Comparison of ENCODE assay signal across 17 mouse cellular contexts in the genomic region with DNA sequence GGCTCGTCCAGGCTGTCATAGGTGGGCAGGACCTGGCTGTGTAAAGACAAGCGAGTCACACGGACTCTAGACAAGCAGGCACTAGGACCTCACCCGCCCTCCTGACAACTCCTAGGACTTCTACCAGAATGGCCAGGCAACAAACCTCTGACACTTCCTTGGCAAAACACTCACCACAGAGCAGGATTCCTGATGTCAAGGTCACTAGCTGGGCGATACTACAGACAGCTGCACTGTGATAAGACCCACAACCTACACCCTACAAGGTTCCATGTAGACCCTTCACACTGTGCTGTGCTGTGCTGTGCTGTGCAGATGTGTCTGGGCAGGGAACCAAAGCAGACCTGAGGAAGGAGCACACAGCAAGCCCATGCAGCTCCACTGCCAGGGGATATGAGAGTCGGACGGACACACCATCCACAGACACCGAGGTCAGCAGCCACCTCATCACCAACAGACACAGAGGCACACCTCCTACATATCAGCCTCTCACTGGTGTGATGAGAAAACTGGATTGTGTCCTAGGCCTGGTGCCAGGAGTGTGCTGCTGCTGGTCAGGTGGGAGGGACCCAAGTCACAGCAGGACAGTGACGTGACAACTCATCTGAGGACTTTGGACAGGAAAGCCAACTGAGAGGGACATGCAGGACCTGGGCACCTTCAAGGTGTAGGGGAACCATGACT. TPM values are rescaled to one million over a fixed set of nuclear protein-coding genes. Genes with fewer than 3 reads are reported as not detected.
DNase-seq lines count a peak whose midpoint lies in the region; ATAC-seq and TF ChIP-seq lines count a peak whose summit lies in the region.
"Had no signal": no experiment of that assay in that cellular context is flagged by ENCODE, and none has a peak within 500 bp of the region (broad histone marks: within the 10 kb centered on the region; RNA-seq: fewer than 3 reads in every experiment).

No protein-coding gene starts in this region.

- TF ChIP-seq CTCF in small intestine, adult 2 months (IDR thresholded peaks at IDR 0.05; ENCODE audit: extremely low read depth, insufficient read length, insufficient replicate concordance, low read depth, low read length), result no peak

- no peaks in the 10 kb centered on the region for H3K4me1 ChIP-seq in embryonic facial prominence, embryonic 15.5 days
- peaks cover 27% of the 10 kb centered on the region for H3K4me1 ChIP-seq in embryonic facial prominence, embryonic 10.5 days
- peaks cover 58% of the 10 kb centered on the region for H3K4me1 ChIP-seq in liver, embryonic 12.5 days
- peaks cover 41% of the 10 kb centered on the region for H3K4me1 ChIP-seq in small intestine, adult 2 months (ENCODE audit: control insufficient read depth, insufficient read depth, insufficient read length, low read length)

- 0 out of 2 replicates have a peak, but pooled peaks have one; percentile 27 for ATAC-seq in embryonic facial prominence, embryonic 15.5 days (ENCODE audit: insufficient number of reproducible peaks, low FRiP score, low TSS enrichment, low read depth)
- no peak for ATAC-seq in liver, embryonic 12.5 days
- ATAC-seq: forebrain, embryonic 15.5 days; hindbrain, embryonic 16.5 days had no signal

- H3K9me3 ChIP-seq in embryonic facial prominence, embryonic 15.5 days (replicated peaks), result no peaks in the 10 kb centered on the region
- no peaks in the 10 kb centered on the region for H3K9me3 ChIP-seq in embryonic facial prominence, embryonic 10.5 days
- H3K9me3 ChIP-seq in liver, embryonic 12.5 days (replicated peaks), result no peaks in the 10 kb centered on the region
- H3K9me3 ChIP-seq: embryonic facial prominence, embryonic 13.5 days; forebrain, embryonic 15.5 days; G1E had no signal

- H3K4me3 ChIP-seq in embryonic facial prominence, embryonic 15.5 days (replicated peaks), result no peak overlapping the region
- no peak overlapping the region for H3K4me3 ChIP-seq in embryonic facial prominence, embryonic 10.5 days
- H3K4me3 ChIP-seq in liver, embryonic 12.5 days, result no peak overlapping the region
- H3K4me3 ChIP-seq in small intestine, adult 2 months (ENCODE audit: low read depth, low read length), result no peak overlapping the region
- H3K4me3 ChIP-seq: embryonic facial prominence, embryonic 13.5 days; forebrain, embryonic 15.5 days had no signal

- 92% methylated on average over 9 of the region's 9 CpGs for WGBS in embryonic facial prominence, embryonic 15.5 days
- WGBS in embryonic facial prominence, embryonic 10.5 days, result 92% methylated on average over 9 of the region's 9 CpGs
- 73% methylated on average over 9 of the region's 9 CpGs for WGBS in liver, embryonic 12.5 days (ENCODE audit: insufficient replicate concordance)
- WGBS in small intestine, adult 2 months, result 77% methylated on average over 9 of the region's 9 CpGs

- no peak for DNase-seq in embryonic facial prominence, embryonic 10.5 days (ENCODE audit: low spot score)
- DNase-seq in liver, result no peak
- DNase-seq in heart, postnatal 10 days, result peak; percentile 57 to 61
- no peak for DNase-seq in cerebellum, adult 9-11 months
- no peak for DNase-seq in cerebellum, postnatal 4 days (ENCODE audit: low spot score in 2 of 2)
- DNase-seq: B cell, adult 2 months; cerebellum, postnatal 14 days; gastrocnemius, postnatal 25 days; lung, adult 2 months; right cerebral cortex, postnatal 25 days had no signal

- H3K36me3 ChIP-seq in embryonic facial prominence, embryonic 15.5 days, result peaks cover 62% of the 10 kb centered on the region
- peaks cover 94% of the 10 kb centered on the region for H3K36me3 ChIP-seq in embryonic facial prominence, embryonic 10.5 days (replicated peaks)
- peaks cover 87% of the 10 kb centered on the region for H3K36me3 ChIP-seq in liver, embryonic 12.5 days
- H3K36me3 ChIP-seq in small intestine, adult 2 months (ENCODE audit: control insufficient read depth, insufficient read depth, low read length), result peaks cover 31% of the 10 kb centered on the region

- no peak overlapping the region for H3K27ac ChIP-seq in embryonic facial prominence, embryonic 15.5 days (replicated peaks)
- H3K27ac ChIP-seq in embryonic facial prominence, embryonic 10.5 days (replicated peaks), result no peak overlapping the region
- H3K27ac ChIP-seq in liver, embryonic 12.5 days, result no peak overlapping the region
- H3K27ac ChIP-seq in small intestine, adult 2 months (ENCODE audit: insufficient read depth, low read depth, low read length), result peak overlapping the region; percentile 81
- H3K27ac ChIP-seq: embryonic facial prominence, embryonic 13.5 days; forebrain, embryonic 15.5 days had no signal

- H3K9ac ChIP-seq in embryonic facial prominence, embryonic 15.5 days, result no peak overlapping the region
- H3K9ac ChIP-seq in liver, embryonic 12.5 days, result 0 out of 2 replicates have a peak overlapping the region, but pooled peaks have one; percentile 23
- H3K9ac ChIP-seq: embryonic facial prominence, embryonic 13.5 days; forebrain, embryonic 15.5 days had no signal

- 0 out of 2 replicates have a peak, but pooled peaks have one; percentile 23 for TF ChIP-seq POLR2A in small intestine, adult 2 months (IDR thresholded peaks at IDR 0.05; ENCODE audit: low read depth, low read length)

- no peak overlapping the region for H3K4me2 ChIP-seq in embryonic facial prominence, embryonic 15.5 days (replicated peaks)
- no peak overlapping the region for H3K4me2 ChIP-seq in liver, embryonic 12.5 days
- H3K4me2 ChIP-seq: embryonic facial prominence, embryonic 13.5 days; forebrain, embryonic 15.5 days had no signal

- H3K27me3 ChIP-seq in embryonic facial prominence, embryonic 15.5 days, result no peaks in the 10 kb centered on the region
- H3K27me3 ChIP-seq in embryonic facial prominence, embryonic 10.5 days (replicated peaks; ENCODE audit: low read depth, poor library complexity, severe bottlenecking), result no peaks in the 10 kb centered on the region
- H3K27me3 ChIP-seq in liver, embryonic 12.5 days (replicated peaks), result no peaks in the 10 kb centered on the region
- H3K27me3 ChIP-seq in small intestine, adult 2 months (ENCODE audit: control insufficient read depth, insufficient read depth, low read length), result no peaks in the 10 kb centered on the region
- H3K27me3 ChIP-seq: embryonic facial prominence, embryonic 13.5 days; forebrain, embryonic 15.5 days had no signal

- intact Hi-C loops in heart, postnatal 10 days (cut with DNase I), result no loop called here

RNA-seq across cellular contexts. Expression of a gene that starts 16.2 kb away (rescaled TPM):
- polyA plus RNA-seq in embryonic facial prominence, embryonic 15.5 days (2015; fragmentation: Nextera tagmentation; extraction: Ambion mirVana), result 90.2 and 94.5 TPM in 2 replicates
- polyA plus RNA-seq in embryonic facial prominence, embryonic 10.5 days (2016; fragmentation: Nextera tagmentation; extraction: Ambion mirVana), result 99.0 and 103 TPM in 2 replicates
- polyA plus RNA-seq in liver, embryonic 12.5 days (2016; fragmentation: Nextera tagmentation; extraction: Ambion mirVana), result 54.9 and 55.2 TPM in 2 replicates
- total RNA-seq in heart, postnatal 10 days (2021), result 100 to 1,000 TPM; 104 to 116 TPM
- polyA plus RNA-seq in small intestine, adult 2 months (2012; rRNA removed), result 59.0 and 108 TPM in 2 replicates

RNA-seq across cellular contexts. Expression of a gene that starts 36.3 kb away (rescaled TPM):
- polyA plus RNA-seq in embryonic facial prominence, embryonic 15.5 days (2015; fragmentation: Nextera tagmentation; extraction: Ambion mirVana), result 80.6 and 81.4 TPM in 2 replicates
- 82.0 and 87.7 TPM in 2 replicates for polyA plus RNA-seq in embryonic facial prominence, embryonic 10.5 days (2016; fragmentation: Nextera tagmentation; extraction: Ambion mirVana)
- polyA plus RNA-seq in liver, embryonic 12.5 days (2016; fragmentation: Nextera tagmentation; extraction: Ambion mirVana), result 64.4 and 68.1 TPM in 2 replicates
- 10 to 100 TPM; 49.3 to 61.9 TPM for total RNA-seq in heart, postnatal 10 days (2021)
- polyA plus RNA-seq in small intestine, adult 2 months (2012; rRNA removed), result 47.0 and 74.1 TPM in 2 replicates

RNA-seq across cellular contexts. Expression of a gene that starts 36.5 kb away (rescaled TPM):
- polyA plus RNA-seq in embryonic facial prominence, embryonic 15.5 days (2015; fragmentation: Nextera tagmentation; extraction: Ambion mirVana), result 16.5 and 20.8 TPM in 2 replicates
- polyA plus RNA-seq in embryonic facial prominence, embryonic 10.5 days (2016; fragmentation: Nextera tagmentation; extraction: Ambion mirVana), result 20.2 and 21.4 TPM in 2 replicates
- 9.3 and 11.3 TPM in 2 replicates for polyA plus RNA-seq in liver, embryonic 12.5 days (2016; fragmentation: Nextera tagmentation; extraction: Ambion mirVana)
- total RNA-seq in heart, postnatal 10 days (2021), result 10 to 100 TPM in 1 of 2 experiments, 1 to 10 TPM in 1; 9.6 to 11.1 TPM
- polyA plus RNA-seq in small intestine, adult 2 months (2012; rRNA removed), result 47.0 and 79.3 TPM in 2 replicates

RNA-seq across cellular contexts. Expression of a gene that starts 48.4 kb away (rescaled TPM):
- 27.7 and 30.7 TPM in 2 replicates for polyA plus RNA-seq in embryonic facial prominence, embryonic 15.5 days (2015; fragmentation: Nextera tagmentation; extraction: Ambion mirVana)
- 43.0 and 46.9 TPM in 2 replicates for polyA plus RNA-seq in embryonic facial prominence, embryonic 10.5 days (2016; fragmentation: Nextera tagmentation; extraction: Ambion mirVana)
- polyA plus RNA-seq in liver, embryonic 12.5 days (2016; fragmentation: Nextera tagmentation; extraction: Ambion mirVana), result 10.5 and 11.4 TPM in 2 replicates
- 10 to 100 TPM; 10.6 to 13.6 TPM for total RNA-seq in heart, postnatal 10 days (2021)
- polyA plus RNA-seq in small intestine, adult 2 months (2012; rRNA removed), result 3.2 TPM in 2 replicates

Comparison
In these comparisons a context has a peak if more than half of its experiments do, and no peak if none do; other contexts are left out.
1. DNase-seq: peak in heart, postnatal 10 days (2 of 2); none in embryonic facial prominence, embryonic 10.5 days (single experiment), liver (single experiment), cerebellum, adult 9-11 months (single experiment) and cerebellum, postnatal 4 days (0 of 2).